Mouse (Mus musculus) small intestine, adult 2 months (tissue): ENCODE data around the gene Alkbh7.

Source experiments
- CTCF ChIP-seq: fragments of 200-500 bp; IDR thresholded peaks from 2 replicates; pipeline ENCODE4 v1.5.1; 2012; ENCODE audit warnings: low read depth, mild to moderate bottlenecking, control low read depth, inconsistent platforms, low read length, moderate library complexity, mixed read lengths; ENCODE audit not compliant: insufficient replicate concordance, insufficient read length; ENCODE audit errors: extremely low read depth
- POLR2A ChIP-seq: fragments of 200-500 bp; IDR thresholded peaks from 2 replicates; pipeline ENCODE4 v1.6.1; 2012; ENCODE audit warnings: low read depth, mild to moderate bottlenecking, control low read depth, inconsistent platforms, low read length, moderate library complexity

- no peak for TF ChIP-seq CTCF
- TF ChIP-seq POLR2A = no peak
Observed at GRCm38 (mm10) chr17:56969321-56969720, 27.8 kb upstream of the Alkbh7 start.
